Mouse (Mus musculus): ENCODE data around the gene Trim9. TPM values are rescaled to one million over a fixed set of nuclear protein-coding genes. Genes with fewer than 3 reads are reported as not detected.

Gene Trim9
- total RNA-seq, 2 experiments from 2014 or later: 1.3 to 1.5 TPM

- no peak for DNase-seq
These were observed 134.9 kb downstream of the Trim9 start for GRCm38 (mm10) chr12:70212501-70212900.

GRCm38 (mm10) chr12:70208214-70208613 lies 139.2 kb downstream of the Trim9 start:
- no peak for DNase-seq

- peak in 1 of 2 experiments; percentile 25 for DNase-seq
These were observed 143.0 kb downstream of the Trim9 start for GRCm38 (mm10) chr12:70204433-70204832.

GRCm38 (mm10) chr12:70201926-70202529 lies 145.4 kb downstream of the Trim9 start:
- DNase-seq: peak in 1 of 2 experiments; percentile 11

DNA sequence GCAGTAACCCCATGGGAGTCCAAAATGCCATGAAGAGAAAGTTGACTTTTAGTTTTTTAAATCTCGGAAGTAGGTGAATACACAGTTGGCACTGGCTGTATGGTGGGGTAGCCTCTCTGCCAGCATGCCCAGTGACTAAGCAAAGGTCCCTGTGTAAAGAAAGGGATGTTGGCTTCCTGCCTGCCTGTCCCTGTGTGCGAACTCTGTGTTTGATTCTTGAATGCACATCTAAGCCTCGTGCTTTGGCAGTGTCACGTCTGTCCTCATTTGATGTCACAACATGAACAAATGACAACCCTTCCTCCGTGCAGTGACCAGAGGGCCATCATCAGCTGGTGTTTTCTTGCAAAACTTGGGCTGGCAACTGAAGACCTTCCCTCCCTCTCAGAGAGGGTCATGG lies 151.1 kb downstream of the Trim9 start:
- DNase-seq: peak; percentile 61 to 67

GRCm38 (mm10) chr12:70195426-70195825 lies 152.0 kb downstream of the Trim9 start:
- DNase-seq: no peak

Other genes starting within 250 kb of the Trim9 start
- gene Nin, start 233.9 kb downstream of the Trim9 start, total RNA-seq (2021): 10 to 100 TPM; 31.2 to 39.4 TPM
- not detected for gene Abhd12b, start 193.5 kb downstream of the Trim9 start, total RNA-seq (2021)
- gene Pygl, start 116.1 kb downstream of the Trim9 start, total RNA-seq (2021): 100 to 1,000 TPM; 128 to 179 TPM
- 10 to 100 TPM; 44.9 to 50.3 TPM for gene Tmx1, start 105.5 kb upstream of the Trim9 start, total RNA-seq (2021)

Data from adrenal gland, postnatal 36 days (tissue).